Mouse (Mus musculus) adrenal gland, adult 2 months (tissue): ENCODE measurements around the gene Gm8439. TPM values are rescaled to one million over a fixed set of nuclear protein-coding genes. Genes with fewer than 3 reads are reported as not detected.
"Not testable (repeated sequence)": the region's sequence is repeated elsewhere in the genome, so short reads cannot be mapped to it uniquely, and the experiment has no call there.

Experiments
- DNase-seq: peaks from one replicate; pipeline ENCODE4 v3.0.0; 2021
- long read RNA-seq: library from polyadenylated mRNA; stranded (forward); transcript quantifications from one replicate; pipeline ENCODE4 v2.0.0, GENCODE M21; 2021
- polyA plus RNA-seq: library from polyadenylated mRNA; depleted of rRNA; stranded (reverse); fragments of >200 nt; gene quantifications from 2 replicates; pipeline ENCODE4 v1.2.3, GENCODE M21; 2012; rRNA removed
- total RNA-seq, 2 experiments: library from RNA; stranded (reverse); gene quantifications; 2 replicates each; pipeline ENCODE4 v1.2.3; 2021

The Gm8439 gene
- total RNA-seq (not detected), polyA plus RNA-seq (not detected in 2 replicates)
- long read RNA-seq = 0 reads

DNA sequence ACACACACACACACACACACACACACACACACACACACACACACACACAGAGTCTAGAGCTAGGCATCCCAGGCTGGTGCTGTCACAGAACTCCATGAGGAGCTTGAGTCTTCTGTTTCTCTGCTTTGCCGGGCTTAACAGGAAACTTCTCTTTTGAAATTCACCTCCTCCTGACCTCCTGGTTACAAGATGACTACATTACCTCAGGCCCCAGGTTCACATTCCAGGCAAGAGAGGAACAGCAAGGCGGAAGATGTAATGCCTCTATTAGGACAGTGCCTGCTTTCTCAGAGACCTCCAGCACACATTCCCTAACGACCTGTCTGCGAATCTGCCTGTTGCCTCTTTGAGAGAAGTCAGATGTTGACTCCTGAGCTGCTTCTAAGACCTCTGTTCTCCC lies at the start of gene Gm8439:
Gm8439 (plus strand) TSS at position 301 of the 400 bp plus-strand sequence.
- DNase-seq = no peak

DNA sequence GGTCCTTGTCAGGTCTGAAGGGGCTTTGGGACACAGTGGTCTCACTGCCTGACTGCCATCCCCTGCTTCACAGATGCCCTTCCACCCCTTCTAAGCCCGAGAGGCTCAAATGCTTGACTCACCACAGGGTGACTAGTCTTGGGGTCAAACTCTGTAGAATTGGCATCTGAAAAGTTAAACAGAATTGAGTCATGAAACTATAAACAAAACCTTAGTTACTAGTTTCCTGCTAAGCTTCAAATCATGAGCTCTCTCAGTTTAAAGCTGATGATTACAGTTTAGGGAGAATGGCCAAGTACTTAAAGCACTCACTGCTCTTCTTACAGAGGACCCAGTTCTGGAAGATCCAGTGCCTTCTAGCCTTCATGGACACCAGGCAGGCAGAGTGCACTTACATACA lies 43.6 kb upstream of the Gm8439 start:
- DNase-seq = no peak

- DNase-seq = no peak
These were observed 32.0 kb upstream of the Gm8439 start for GRCm38 (mm10) chr4:120556592-120556991.

GRCm38 (mm10) chr4:120565726-120566125 lies 22.8 kb upstream of the Gm8439 start:
- no peak for DNase-seq

- peak; percentile 52 for DNase-seq
These were observed 20.5 kb upstream of the Gm8439 start for GRCm38 (mm10) chr4:120568005-120568404.

DNA sequence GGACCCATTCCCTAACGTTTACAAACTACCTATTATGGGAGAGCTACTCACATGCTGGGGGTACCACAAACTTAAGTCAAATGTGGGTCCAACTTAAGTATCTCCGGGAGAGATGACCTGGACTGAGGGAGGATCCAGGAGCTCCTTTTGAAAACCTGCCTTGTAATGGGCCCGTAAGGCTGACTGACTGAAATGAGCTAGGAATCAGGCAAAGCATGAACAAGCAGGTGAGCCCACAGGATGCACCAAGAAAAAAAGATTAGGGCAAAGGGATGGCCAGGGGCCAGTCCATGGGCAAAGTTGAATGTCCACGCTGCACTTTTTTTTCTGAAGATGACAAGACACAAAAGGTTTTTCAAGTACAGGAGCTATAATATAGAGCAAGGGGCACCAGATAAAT lies 19.5 kb upstream of the Gm8439 start:
- DNase-seq = peak; percentile 20

GRCm38 (mm10) chr4:120569486-120570437 lies 18.8 kb upstream of the Gm8439 start, which contains the start of gene Ctps:
TSS of gene Ctps (minus strand) at chr4:120570276.
- DNase-seq = peak; percentile 97

DNA sequence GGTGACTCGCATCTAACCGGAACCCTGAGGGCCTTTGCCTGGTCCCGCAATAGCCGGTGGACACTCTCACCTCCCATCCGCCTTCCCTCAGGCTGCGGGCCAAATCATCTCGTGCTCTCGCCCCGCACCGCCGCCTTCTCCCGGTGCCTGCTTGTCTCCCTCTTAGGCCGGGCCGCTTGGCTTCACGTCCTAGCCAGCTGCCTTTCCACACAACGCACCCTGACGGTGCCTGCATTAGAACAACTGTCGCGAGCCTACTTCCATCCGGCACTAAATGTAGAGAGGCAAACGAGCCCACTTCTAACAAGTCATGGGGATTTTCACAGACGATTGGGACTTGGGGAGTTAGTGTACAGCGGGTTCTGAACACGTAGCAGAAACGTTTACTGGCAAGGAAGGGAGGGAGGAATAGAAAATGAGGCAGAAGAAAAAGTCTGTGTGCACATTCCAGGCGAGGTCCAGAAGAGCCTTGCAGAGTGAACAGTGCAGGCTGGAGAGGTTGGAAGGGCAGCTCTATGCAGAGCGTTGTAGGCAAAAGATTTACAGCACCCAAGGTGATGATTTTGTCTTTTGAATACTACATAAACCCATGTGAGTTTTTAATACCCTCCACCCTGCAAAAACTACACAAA lies 18.0 kb upstream of the Gm8439 start:
- no peak for DNase-seq

GRCm38 (mm10) chr4:120571070-120571464 lies 17.5 kb upstream of the Gm8439 start:
- DNase-seq = no peak

GRCm38 (mm10) chr4:120571691-120572090 lies 16.9 kb upstream of the Gm8439 start:
- no peak for DNase-seq

DNA sequence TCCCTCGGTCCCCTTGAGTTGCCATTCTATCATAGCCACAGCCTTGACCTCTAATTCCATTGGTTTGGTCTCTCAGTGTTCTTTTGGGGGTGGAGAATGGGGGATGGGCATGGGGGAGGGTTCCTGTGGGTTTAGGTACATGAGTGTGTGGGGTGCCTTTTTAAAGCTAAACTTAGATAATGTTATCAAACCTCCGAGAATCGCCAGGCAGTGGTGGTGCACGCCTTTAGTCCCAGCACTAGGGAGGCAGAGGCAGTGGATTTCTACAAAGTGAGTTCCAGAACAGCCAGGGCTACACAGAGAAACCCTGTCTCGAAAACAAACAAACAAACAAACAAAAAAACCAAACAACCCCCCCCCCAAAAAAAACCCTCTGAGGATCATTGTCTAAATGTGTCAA lies 7.7 kb upstream of the Gm8439 start:
- no peak for DNase-seq

- DNase-seq = no peak
These were observed 6.8 kb upstream of the Gm8439 start for GRCm38 (mm10) chr4:120581711-120582110.

- no peak for DNase-seq
These were observed 1.6 kb upstream of the Gm8439 start for GRCm38 (mm10) chr4:120586986-120587385.

- DNase-seq = no peak
These were observed 525 bp downstream of the Gm8439 start for GRCm38 (mm10) chr4:120589070-120589469.

DNA sequence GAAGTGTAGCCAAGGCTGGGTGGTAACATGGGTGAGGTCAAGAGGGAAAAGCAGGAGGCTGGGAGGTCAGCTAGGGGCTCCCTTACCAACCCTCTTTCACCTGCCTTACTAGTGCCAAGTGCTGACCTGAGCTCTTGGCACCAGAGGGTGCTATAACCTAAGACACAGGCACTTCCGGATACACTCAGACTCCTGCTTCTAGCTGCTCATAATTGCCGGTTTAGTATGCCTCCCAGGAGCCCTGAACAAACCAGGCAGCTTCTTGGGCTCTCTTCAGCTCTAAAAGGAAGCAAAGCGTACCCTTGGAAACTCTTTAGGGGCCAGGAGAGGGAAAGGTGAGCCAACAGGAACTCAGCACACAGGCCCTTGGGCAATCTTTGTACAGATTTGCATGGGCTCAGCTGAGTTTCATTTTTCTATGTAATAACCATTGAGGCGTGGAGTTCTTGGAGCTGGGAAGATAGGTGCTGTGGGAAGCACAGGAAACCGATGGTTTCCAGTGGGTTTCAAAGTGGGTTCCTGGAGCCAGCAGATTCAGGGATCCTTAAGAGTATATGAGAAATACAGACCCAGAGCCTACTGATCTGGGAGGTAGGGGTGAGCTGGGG lies 1.4 kb downstream of the Gm8439 start:
- DNase-seq = peak; percentile 61

DNA sequence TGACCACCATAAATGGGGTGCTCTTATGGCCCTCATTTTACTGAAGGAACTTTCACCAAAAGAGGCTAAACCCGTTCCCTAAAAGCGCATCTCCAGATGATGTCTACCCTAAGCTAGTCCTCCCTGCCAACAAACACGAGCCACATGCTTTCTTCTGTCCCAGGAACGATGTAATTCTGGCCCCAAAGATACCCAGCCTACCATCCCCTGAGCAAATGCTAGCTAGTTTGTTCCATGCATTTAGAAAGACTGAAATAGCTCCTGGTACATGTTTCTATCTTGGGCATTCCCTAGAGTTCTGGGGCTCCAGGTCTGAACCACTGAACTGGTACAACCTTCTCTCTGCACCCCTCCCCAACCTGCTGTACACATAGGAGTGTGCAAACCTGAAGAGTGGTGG lies 2.4 kb downstream of the Gm8439 start:
- DNase-seq = no peak

- not testable (repeated sequence) for DNase-seq
These were observed 7.7 kb downstream of the Gm8439 start for GRCm38 (mm10) chr4:120596210-120596609.

DNA sequence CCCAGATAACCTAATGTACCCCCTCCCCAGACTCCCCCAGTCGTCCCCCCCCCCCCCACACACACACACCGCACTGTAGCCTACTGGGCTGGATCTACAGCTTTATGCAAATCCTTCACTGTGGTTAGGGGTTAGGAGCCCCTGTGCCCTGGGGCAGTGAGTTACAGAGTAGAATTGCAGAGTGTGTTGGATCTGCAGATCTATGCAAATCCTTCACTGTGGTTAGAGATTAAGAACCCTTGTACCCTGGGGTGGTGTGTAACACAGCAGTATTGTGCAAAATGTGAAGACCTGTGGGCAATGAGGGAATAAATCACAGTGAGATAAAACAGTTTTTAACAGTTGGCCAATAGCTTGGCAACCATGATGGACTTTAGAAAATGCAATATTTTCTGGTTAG lies 10.4 kb downstream of the Gm8439 start:
- DNase-seq = no peak

DNA sequence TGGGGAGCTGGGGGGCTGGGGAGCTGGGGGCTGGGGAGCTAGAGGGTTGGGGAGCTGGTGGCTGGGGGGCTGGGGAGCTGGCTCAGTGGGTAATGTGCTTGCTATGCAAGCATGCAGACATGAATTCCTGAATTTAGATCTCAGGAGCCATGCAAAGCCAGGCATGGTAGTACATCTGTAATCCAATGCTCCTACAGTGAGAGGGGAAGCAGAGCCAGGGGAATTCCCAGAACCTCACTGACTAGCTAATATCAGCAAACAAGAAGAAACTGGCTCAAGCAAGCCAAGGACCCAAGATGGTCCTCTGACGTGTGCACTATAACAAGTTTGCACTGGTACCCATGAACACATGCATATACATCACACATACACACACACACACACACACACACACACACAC lies 13.2 kb downstream of the Gm8439 start:
- no peak for DNase-seq

DNA sequence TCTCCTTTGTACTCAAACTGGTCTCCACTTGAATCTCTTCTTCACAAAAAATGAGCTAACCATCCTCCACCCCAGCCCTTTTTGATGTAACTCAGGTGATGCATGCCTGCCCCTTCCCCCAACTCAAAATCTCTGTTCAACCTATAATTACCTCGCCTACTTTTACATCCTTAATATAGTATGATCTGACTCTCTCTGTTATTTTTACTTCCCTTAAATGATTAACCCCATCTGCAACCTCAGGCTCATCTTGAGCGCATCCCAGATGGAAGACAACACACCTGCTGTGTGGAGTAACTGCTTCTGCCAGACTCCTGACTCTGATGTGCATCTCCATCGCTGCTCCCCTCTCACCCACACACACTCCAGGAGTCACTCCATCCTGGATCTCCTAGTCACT lies 14.1 kb downstream of the Gm8439 start:
- DNase-seq = no peak

DNA sequence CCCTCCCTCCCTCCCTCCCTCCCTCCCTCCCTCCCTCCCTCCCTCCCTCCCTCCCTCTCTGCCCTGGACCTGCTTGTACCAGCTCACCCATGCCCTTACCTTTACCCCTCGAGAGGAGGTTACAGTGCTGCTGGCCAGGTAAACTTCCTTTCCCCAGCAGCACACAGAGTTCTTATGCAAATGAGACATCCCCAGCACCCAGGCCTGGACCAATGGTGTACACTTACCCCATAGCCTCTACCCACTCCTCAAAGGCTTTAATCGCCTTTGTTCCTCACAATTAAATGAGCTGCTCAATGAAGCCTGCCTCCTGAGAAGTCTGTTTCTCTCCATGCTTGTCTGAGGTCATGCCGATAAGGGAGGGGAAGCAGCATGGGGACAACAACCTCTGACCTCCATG lies 18.4 kb downstream of the Gm8439 start:
- no peak for DNase-seq

GRCm38 (mm10) chr4:120611005-120611404 lies 22.5 kb downstream of the Gm8439 start:
- DNase-seq = no peak
